Mouse (Mus musculus): ENCODE results near the gene Cacnb2.

- TF ChIP-seq CTCF (IDR thresholded peaks at IDR 0.05; ENCODE audit: low read depth, low read length): no peak
- no peak for TF ChIP-seq POLR2AphosphoS5 (IDR thresholded peaks at IDR 0.05; ENCODE audit: insufficient replicate concordance, low read depth, low read length)
- no peak for TF ChIP-seq GATA1 (IDR thresholded peaks at IDR 0.05; ENCODE audit: borderline replicate concordance, low read length)
- TF ChIP-seq GATA2 (IDR thresholded peaks at IDR 0.05; ENCODE audit: borderline replicate concordance, low read depth, low read length): no peak
- TF ChIP-seq TAL1 (conservative IDR thresholded peaks at IDR 0.05; ENCODE audit: low read depth, low read length): no peak
Measured at GRCm38 (mm10) chr2:14631590-14631989, 28.7 kb downstream of the Cacnb2 start.
